Mouse (Mus musculus) cerebellum, adult 8-10 months (tissue): ENCODE measurements around the gene E2f8.

Experiments used
- DNase-seq: peaks from one replicate; pipeline ENCODE4 v3.0.0; 2022

E2f8 gene

GRCm38 (mm10) chr7:48888751-48889150 is 7.4 kb upstream of the E2f8 start:
- no peak for DNase-seq

DNA sequence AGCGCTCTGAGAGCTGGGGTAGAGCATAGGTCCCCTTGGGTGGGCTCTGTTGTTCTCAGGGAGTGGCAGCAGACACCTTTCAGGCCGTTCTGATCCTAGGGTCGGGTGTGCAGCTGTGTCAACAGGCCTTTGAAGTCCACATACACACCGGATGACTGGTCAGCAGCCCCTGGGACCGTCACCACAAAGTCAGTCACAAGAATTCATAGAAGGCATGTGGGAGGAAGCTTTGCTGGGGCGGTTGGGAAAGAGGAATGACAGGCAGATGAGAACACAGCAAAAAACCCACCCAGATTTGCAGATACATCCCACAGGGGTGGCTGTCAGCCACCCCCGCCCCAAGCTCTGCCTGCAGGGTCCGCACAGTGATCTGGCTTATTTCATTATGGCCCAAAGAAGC is 6.6 kb upstream of the E2f8 start:
- no peak for DNase-seq

- no peak for DNase-seq
Observed at GRCm38 (mm10) chr7:48884266-48884611, 2.8 kb upstream of the E2f8 start.

DNA sequence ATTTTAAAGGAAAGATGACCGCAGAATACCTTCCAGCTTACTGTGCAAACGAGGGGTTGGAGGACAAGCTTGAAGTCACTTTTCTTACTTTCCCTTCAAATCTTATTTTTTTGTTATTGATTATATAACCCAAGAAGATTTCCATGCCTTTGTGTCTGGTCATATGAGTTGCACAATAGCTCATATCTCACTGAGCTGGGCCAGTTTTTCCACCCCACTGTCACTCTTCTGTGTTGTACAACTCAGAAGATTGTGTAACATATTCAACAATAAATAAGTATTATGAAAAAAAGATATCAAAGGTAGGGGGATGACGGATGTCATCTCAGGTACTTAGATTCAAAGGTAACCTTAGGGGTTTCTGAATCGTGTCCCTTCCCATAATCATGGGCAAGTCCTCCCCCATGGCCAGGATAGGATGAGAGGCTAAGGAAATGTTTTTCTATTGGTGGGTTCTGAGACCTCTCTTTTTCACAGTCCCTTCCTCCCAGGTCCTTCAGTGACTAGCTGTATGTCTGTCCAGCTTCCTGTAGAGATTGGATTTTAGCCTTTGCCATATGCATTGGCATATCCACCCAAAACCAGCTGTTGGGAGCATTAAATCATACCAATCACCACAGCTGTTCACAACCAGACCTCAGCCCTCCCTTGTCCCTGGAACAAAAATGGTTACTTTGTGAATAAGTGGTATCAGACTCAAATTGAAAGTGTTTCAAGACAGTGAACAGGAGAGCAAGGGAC is 2.3 kb upstream of the E2f8 start:
- DNase-seq = no peak

GRCm38 (mm10) chr7:48881971-48882609 is 694 bp upstream of the E2f8 start:
- no peak for DNase-seq

DNA sequence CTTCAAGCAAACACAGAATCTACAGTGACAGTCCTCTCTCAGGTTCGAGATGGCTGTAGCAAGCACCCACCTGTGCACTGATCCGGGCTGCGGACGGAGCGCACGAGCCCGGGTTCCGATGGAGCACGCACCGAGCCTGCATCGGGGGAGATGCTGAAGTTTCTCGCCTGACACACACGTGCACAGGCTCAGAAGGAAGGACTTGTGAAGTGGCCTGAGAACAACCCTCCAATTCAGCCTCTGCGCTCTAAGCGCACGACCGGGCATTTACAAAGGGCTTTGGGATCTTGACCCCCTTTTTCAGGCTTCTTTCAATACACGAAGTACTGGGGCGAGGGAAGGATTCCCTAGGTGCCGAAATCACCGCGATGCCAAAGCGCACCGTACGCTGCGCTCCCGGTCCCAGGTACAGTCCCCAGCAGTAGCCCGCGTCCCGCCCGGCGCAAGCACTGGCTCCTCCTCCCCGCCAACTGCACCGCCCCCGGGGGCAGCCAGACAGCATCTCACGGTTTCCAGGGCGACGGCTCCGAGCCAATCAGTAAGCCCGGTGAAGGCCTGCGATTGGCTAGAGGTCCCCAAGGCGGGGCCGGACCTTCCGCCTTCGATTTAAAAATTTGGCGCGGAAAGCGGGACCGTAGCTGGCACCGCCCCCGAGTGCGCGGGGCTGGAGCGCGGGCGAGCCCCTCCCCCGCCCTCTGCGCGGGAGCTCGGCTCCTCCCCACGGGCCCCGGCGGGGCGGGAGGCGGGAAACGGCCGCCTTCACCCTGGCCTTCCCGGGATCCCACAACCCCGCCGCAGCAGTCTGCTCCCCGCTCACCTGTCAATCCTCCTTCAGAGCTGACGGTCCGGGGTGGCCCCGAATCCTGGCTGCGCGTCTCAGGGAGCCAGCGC is 560 bp downstream of the E2f8 start:
- peak; percentile 80 for DNase-seq

DNA sequence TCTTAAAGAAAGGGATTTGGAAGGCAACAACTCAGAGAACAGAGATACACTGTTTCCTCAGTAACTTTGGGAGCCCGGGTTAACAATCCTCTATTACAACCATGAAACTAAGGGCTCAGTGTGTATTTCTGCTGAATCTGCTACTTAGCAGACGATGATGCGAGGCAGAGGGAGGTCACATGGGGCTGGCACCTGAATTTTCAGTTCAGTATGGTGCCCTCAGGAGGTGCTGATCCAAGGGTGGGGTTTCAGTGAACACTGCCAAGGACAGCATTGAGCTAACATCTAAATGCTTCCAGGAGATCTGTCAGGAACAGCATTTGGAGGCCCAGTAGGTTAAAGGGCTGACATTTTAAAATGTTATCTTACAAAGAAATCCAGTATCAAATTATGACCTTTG is 1.8 kb downstream of the E2f8 start:
- no peak for DNase-seq

GRCm38 (mm10) chr7:48877786-48878390 is 3.5 kb downstream of the E2f8 start:
- no peak for DNase-seq

- DNase-seq = peak; percentile 50
Observed at GRCm38 (mm10) chr7:48876526-48876925, 4.9 kb downstream of the E2f8 start.

- DNase-seq = no peak
Observed at GRCm38 (mm10) chr7:48875096-48875495, 6.3 kb downstream of the E2f8 start.

GRCm38 (mm10) chr7:48871292-48871691 is 10.1 kb downstream of the E2f8 start:
- DNase-seq = no peak

GRCm38 (mm10) chr7:48870579-48871180 is 10.7 kb downstream of the E2f8 start:
- DNase-seq = no peak

- DNase-seq = no peak
Observed at GRCm38 (mm10) chr7:48870144-48870543, 11.3 kb downstream of the E2f8 start.

GRCm38 (mm10) chr7:48867576-48867975 is 13.8 kb downstream of the E2f8 start:
- no peak for DNase-seq

DNA sequence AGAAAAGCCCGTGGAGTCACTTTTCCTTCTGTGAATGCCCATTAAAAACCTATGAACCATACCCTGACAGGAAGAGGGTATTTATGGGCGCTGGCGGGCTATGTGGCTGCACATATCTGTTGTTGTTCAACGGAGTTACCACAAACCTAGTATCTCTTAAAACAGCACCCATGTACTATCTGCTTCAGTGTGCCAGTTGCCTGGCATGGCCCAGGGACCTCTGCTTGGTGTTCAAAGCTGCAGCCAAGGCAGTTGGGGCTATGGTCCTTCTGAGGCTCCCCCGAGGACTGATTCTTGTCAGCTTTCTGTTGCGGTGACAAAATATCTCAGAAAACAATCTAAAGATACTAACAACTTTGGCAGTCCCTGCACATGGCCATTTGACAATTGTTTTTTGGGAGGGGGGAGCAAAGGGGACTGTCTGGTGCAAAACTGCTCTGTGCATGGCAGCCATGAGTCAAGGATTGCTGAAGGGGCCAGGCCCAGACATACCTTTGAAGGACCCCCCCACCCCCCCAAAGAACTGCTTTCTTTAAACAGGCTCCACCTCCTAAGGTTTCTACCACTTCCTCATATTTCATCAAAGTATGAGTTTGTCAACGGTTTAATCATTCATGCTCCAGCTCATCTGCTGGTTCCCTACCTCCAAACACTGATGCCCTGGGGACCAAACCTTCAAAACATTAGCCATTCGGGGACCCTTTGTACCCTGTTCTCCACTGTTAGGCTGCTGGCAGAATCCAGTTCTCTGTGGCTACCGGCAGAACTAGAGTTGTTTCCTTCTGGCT is 16.5 kb downstream of the E2f8 start:
- no peak for DNase-seq

DNA sequence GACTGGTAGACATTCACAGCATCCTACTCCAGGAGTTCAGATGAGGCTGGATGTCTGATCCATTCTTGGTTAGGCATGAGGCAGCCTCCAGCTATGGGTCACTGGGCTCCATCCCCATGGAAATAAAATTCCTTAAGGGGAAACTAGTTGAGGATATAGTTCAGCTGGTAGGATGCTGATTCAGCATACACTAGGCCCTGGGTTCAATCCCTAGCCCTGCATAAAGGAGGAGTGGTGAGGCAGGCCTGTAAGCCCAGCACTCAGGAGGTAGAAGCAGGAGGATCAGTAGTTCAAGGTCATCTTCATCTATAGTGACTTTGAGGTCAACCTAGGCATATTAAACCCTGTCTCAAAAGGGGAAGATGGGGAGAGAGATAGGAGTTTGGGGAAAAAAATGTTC is 17.2 kb downstream of the E2f8 start:
- no peak for DNase-seq

DNA sequence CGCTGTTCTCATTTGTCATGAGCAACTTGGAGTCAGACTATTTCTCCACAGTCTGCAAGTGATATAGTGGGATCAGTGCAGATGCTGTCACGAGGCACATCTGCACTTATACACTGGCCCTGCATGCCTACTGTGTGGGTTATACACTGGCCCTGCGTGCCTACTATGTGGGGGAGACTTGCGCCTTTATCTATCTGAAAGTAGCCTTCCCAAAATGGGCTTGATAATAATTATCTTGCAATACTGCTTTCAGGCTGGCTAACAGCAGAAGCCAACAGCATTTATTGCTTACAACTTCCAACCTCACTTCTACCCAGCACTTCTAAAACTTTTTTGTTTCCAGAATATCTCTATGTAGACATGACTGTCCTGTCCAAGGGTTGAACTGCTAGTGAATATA is 19.6 kb downstream of the E2f8 start:
- no peak for DNase-seq

- DNase-seq = no peak
Observed at GRCm38 (mm10) chr7:48860948-48861347, 20.4 kb downstream of the E2f8 start.

DNA sequence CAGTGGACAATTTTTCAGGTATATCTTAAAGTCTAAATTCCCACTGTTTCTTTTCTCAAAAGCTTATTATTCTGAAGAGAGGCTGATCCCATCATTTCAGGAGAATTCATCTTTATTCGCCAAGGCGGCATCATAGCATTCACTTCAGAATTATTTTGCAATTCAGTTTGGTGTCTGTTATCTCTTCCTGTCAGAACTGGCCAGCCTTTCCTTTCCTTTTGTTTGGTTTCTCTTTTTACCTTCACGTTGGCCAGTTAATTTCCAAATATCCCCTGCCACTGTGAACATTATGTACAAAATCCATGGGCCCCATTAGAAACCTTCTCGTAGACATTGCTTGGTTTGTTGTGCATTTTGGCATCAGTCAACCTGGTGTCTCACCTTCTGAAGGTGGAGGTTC is 22.0 kb downstream of the E2f8 start:
- no peak for DNase-seq

GRCm38 (mm10) chr7:48858257-48858656 is 23.1 kb downstream of the E2f8 start:
- DNase-seq = no peak

DNA sequence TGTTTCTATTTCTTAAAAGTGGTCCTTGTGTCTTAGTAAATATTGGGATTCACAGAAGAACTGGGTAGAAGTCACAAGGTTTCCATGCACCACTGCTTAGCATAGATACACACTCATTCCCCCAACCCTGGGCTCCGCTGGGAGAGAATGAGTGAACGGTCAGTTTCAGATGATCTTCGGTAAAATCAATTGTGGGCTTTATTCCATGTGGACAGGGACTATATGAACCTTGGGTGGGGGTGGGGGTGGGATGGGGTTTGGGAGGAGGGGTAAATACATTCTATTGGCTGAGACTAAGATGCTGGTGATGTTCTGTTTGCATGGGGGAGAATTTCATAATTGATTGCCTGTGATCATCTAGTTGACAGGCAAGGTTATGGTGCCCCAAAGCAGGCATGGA is 25.9 kb downstream of the E2f8 start:
- no peak for DNase-seq

DNA sequence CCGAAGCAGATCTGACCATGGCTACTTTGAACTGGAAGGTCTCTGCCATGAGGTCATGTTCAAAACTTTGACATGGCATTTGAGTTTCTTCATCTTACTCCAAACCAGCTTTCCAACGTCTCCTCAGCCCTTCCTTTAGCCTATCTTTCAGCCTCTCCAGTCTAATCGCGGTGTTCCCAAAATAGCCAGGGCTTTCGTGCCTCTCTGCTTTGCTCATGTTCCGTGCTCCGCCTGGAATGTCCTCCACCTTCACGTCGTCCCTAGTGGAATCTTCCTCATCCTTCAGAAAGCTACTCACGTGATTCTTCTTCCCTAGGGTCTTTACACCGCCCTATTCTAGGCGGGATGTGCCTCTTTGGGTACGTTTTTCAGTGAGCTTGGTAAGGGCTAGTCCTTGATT is 27.9 kb downstream of the E2f8 start:
- DNase-seq = no peak
